Mouse (Mus musculus): Measurements from ENCODE around the gene Rnf208.

DNA sequence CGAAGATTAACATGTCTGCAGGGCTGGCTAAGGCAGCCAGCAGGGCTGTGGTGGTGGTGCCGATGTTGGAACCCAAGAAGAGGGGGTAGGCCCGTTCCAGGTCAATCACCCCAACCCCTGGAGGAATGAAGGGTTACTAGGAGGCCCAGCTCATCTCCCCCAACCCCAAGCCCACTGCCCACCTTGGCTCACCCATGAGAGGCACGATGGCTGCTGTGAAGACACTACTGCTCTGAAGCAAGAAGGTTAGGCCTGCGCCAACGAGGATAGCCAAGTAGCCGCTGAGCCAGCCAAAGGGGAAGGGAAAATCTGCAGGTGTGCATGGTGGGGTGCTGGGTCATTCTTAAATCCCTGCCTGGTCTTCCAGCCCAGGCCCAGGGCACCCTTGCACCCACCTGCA is 11.5 kb upstream of the Rnf208 start:
- TF ChIP-seq GATA1 (IDR thresholded peaks at IDR 0.05; ENCODE audit: borderline replicate concordance, low read length) (no peak), CTCF (IDR thresholded peaks at IDR 0.05; ENCODE audit: low read depth, low read length) (no peak), POLR2AphosphoS5 (IDR thresholded peaks at IDR 0.05; ENCODE audit: insufficient replicate concordance, low read depth, low read length) (no peak), TAL1 (conservative IDR thresholded peaks at IDR 0.05; ENCODE audit: low read depth, low read length) (no peak), GATA2 (IDR thresholded peaks at IDR 0.05; ENCODE audit: borderline replicate concordance, low read depth, low read length) (no peak)

Data from G1E (cell line).